Mouse (Mus musculus) megakaryocyte, embryonic 14.5 days (primary cell): ENCODE results near the gene Meaf6.

Source experiments
- FLI1 ChIP-seq: IDR thresholded peaks from 2 replicates; pipeline ENCODE4 v1.6.1; 2012; ENCODE audit warnings: low read length, inconsistent platforms, mixed read lengths
- GATA1 ChIP-seq: IDR thresholded peaks from 3 replicates; pipeline ENCODE4 v1.6.1; 2012; ENCODE audit warnings: mixed read lengths, low read length, inconsistent platforms, borderline replicate concordance

GRCm38 (mm10) chr4:125125361-125125921 lies 40.5 kb downstream of the Meaf6 start:
- TF ChIP-seq GATA1 (no peak), FLI1 (no peak)
